Mouse (Mus musculus) cerebellum, postnatal 4 days (tissue): ENCODE measurements at regions not wholly inside any gene's neighbourhood (a gene's known extent, or its start where the extent isn't known, plus 50 kb on each side); places are given as distances from the start of the nearest gene placed in this dataset.

Source experiments
- DNase-seq, 2 experiments: peaks; one replicate each; pipeline ENCODE4 v3.0.0; 2022; ENCODE audit warnings: low spot score in 2 of 2, mixed read lengths in 1 of 2

- DNase-seq = no peak
Measured at GRCm38 (mm10) chr12:79968676-79969075, 144.1 kb downstream of the Zfp36l1 start.

GRCm38 (mm10) chr12:79967491-79968255 is 145.1 kb downstream of the Zfp36l1 start:
- DNase-seq = no peak

- no peak for DNase-seq
Measured at GRCm38 (mm10) chr12:79966621-79967490, 146.0 kb downstream of the Zfp36l1 start.

GRCm38 (mm10) chr12:79966289-79966615 is 146.6 kb downstream of the Zfp36l1 start:
- no peak for DNase-seq

- DNase-seq = peak in 1 of 2 experiments; percentile 67
Measured at GRCm38 (mm10) chr12:79965471-79966288, 147.1 kb downstream of the Zfp36l1 start.

- DNase-seq = no peak
Measured at GRCm38 (mm10) chr12:79963443-79964025, 149.3 kb downstream of the Zfp36l1 start.

GRCm38 (mm10) chr12:79962649-79963236 is 150.1 kb downstream of the Zfp36l1 start:
- no peak for DNase-seq

GRCm38 (mm10) chr12:79961881-79962280 is 150.9 kb downstream of the Zfp36l1 start:
- no peak for DNase-seq

- DNase-seq = no peak
Measured at GRCm38 (mm10) chr12:79961076-79961475, 151.7 kb downstream of the Zfp36l1 start.

GRCm38 (mm10) chr12:79960446-79960845 is 152.4 kb downstream of the Zfp36l1 start:
- DNase-seq = no peak

- DNase-seq = no peak
Measured at GRCm38 (mm10) chr12:79959540-79960305, 153.1 kb downstream of the Zfp36l1 start.

GRCm38 (mm10) chr12:79957211-79957610 is 155.6 kb downstream of the Zfp36l1 start:
- DNase-seq = no peak

- DNase-seq = no peak
Measured at GRCm38 (mm10) chr12:79956351-79956750, 156.5 kb downstream of the Zfp36l1 start.

- DNase-seq = no peak
Measured at GRCm38 (mm10) chr12:79955501-79955900, 157.3 kb downstream of the Zfp36l1 start.

GRCm38 (mm10) chr12:79950579-79951112 is 162.2 kb downstream of the Zfp36l1 start:
- DNase-seq = no peak

- DNase-seq = no peak
Measured at GRCm38 (mm10) chr12:79949101-79949824, 163.6 kb downstream of the Zfp36l1 start.

- no peak for DNase-seq
Measured at GRCm38 (mm10) chr12:79947574-79947973, 165.2 kb downstream of the Zfp36l1 start.

GRCm38 (mm10) chr12:79946777-79947176 is 166.0 kb downstream of the Zfp36l1 start:
- no peak for DNase-seq

GRCm38 (mm10) chr12:79945899-79946298 is 166.9 kb downstream of the Zfp36l1 start:
- DNase-seq = no peak
